Mouse (Mus musculus): ENCODE measurements around the gene Ski.

- TF ChIP-seq GATA1 (IDR thresholded peaks at IDR 0.05; ENCODE audit: low read length) (no peak), TAL1 (IDR thresholded peaks at IDR 0.05; ENCODE audit: low read length) (no peak)
Observed at GRCm38 (mm10) chr4:155213052-155213751, 9.2 kb downstream of the Ski start.

Data from erythroblast, embryonic 14.5 days (primary cell).